ENCODE assay signal across 8 mouse cellular contexts in genomic region chr13:21934982-21935791, GRCm38 (mm10). TPM values are rescaled to one million over a fixed set of nuclear protein-coding genes. Genes with fewer than 3 reads are reported as not detected.
DNase-seq lines count a peak whose midpoint lies in the region; ATAC-seq and TF ChIP-seq lines count a peak whose summit lies in the region.

No protein-coding gene starts in this region.

- H3K27me3 ChIP-seq in kidney, embryonic 16.5 days (ENCODE audit: insufficient read depth, low read length) = no peaks in the 10 kb centered on the region
- H3K27me3 ChIP-seq in embryonic facial prominence, embryonic 14.5 days (replicated peaks; ENCODE audit: control insufficient read depth, insufficient read depth, low read length) = no peaks in the 10 kb centered on the region
- H3K27me3 ChIP-seq in hindbrain, embryonic 15.5 days = peaks cover 14% of the 10 kb centered on the region; the same call in 1 of the 2 replicates
- H3K27me3 ChIP-seq in limb, embryonic 14.5 days (ENCODE audit: control insufficient read depth, insufficient read depth, low read length) = no peaks in the 10 kb centered on the region
- H3K27me3 ChIP-seq in myocyte (ENCODE audit: control insufficient read depth, insufficient read depth, insufficient read length) = no peaks in the 10 kb centered on the region

- H3K4me2 ChIP-seq in kidney, embryonic 16.5 days (replicated peaks; ENCODE audit: low read depth, low read length) = no peak overlapping the region
- peak overlapping the region; percentile 45 for H3K4me2 ChIP-seq in embryonic facial prominence, embryonic 14.5 days (ENCODE audit: low read depth, low read length)
- H3K4me2 ChIP-seq in hindbrain, embryonic 15.5 days = peak overlapping the region; percentile 40; the same call in 1 of the 2 replicates
- H3K4me2 ChIP-seq in limb, embryonic 14.5 days (replicated peaks; ENCODE audit: low read depth, low read length, severe bottlenecking) = 0 out of 2 replicates have a peak overlapping the region, but pooled peaks have one; percentile 30
- peak overlapping the region; percentile 46 for H3K4me2 ChIP-seq in myocyte (ENCODE audit: low read depth)

- H3K79me2 ChIP-seq in myocyte (ENCODE audit: control insufficient read depth, insufficient read depth) = no peaks in the 10 kb centered on the region

- H3ac ChIP-seq in myocyte (ENCODE audit: control insufficient read depth, insufficient read length) = no peak overlapping the region

- peak; percentile 9 for DNase-seq in kidney, adult 11 months
- peak; percentile 57 for DNase-seq in adipocyte (ENCODE audit: low spot score)
- peak; percentile 60 for DNase-seq in embryonic facial prominence, embryonic 14.5 days (ENCODE audit: low spot score)
- peak; percentile 68 for DNase-seq in limb, embryonic 14.5 days (ENCODE audit: low spot score)
- peak; percentile 85 for DNase-seq in thymus, postnatal 14 days

- 14% methylated on average over 17 of the region's 17 CpGs for WGBS in kidney, embryonic 16.5 days
- 8% methylated on average over 17 of the region's 17 CpGs for WGBS in embryonic facial prominence, embryonic 14.5 days
- 14% methylated on average over 17 of the region's 17 CpGs for WGBS in hindbrain, embryonic 15.5 days
- WGBS in limb, embryonic 14.5 days = 6% methylated on average over 17 of the region's 17 CpGs

- H3K9ac ChIP-seq in kidney, embryonic 16.5 days (replicated peaks; ENCODE audit: low read length) = no peak overlapping the region
- H3K9ac ChIP-seq in embryonic facial prominence, embryonic 14.5 days (ENCODE audit: low read depth, low read length) = no peak overlapping the region
- H3K9ac ChIP-seq in hindbrain, embryonic 15.5 days = no peak overlapping the region
- no peak overlapping the region for H3K9ac ChIP-seq in limb, embryonic 14.5 days (ENCODE audit: low read depth, low read length, severe bottlenecking)

- no peak overlapping the region for H3K27ac ChIP-seq in kidney, embryonic 16.5 days (ENCODE audit: low read length)
- H3K27ac ChIP-seq in embryonic facial prominence, embryonic 14.5 days (replicated peaks; ENCODE audit: low read depth, low read length) = no peak overlapping the region
- H3K27ac ChIP-seq in hindbrain, embryonic 15.5 days (replicated peaks) = no peak overlapping the region
- no peak overlapping the region for H3K27ac ChIP-seq in limb, embryonic 14.5 days (replicated peaks; ENCODE audit: low read depth, low read length)

- no peaks in the 10 kb centered on the region for H3K36me3 ChIP-seq in kidney, embryonic 16.5 days (ENCODE audit: insufficient read depth, low read length)
- no peaks in the 10 kb centered on the region for H3K36me3 ChIP-seq in embryonic facial prominence, embryonic 14.5 days (ENCODE audit: control insufficient read depth, insufficient read depth, low read length)
- H3K36me3 ChIP-seq in hindbrain, embryonic 15.5 days = no peaks in the 10 kb centered on the region
- no peaks in the 10 kb centered on the region for H3K36me3 ChIP-seq in limb, embryonic 14.5 days (ENCODE audit: control insufficient read depth, insufficient read depth, low read length)
- H3K36me3 ChIP-seq in myocyte (ENCODE audit: control insufficient read depth, insufficient read depth) = no peaks in the 10 kb centered on the region

- ATAC-seq in kidney, embryonic 16.5 days (ENCODE audit: low FRiP score, low TSS enrichment) = no peak
- no peak for ATAC-seq in embryonic facial prominence, embryonic 14.5 days (ENCODE audit: low read depth)
- no peak for ATAC-seq in hindbrain, embryonic 15.5 days (ENCODE audit: low FRiP score, low read depth)
- peak; percentile 16; the same call in 1 of the 2 replicates for ATAC-seq in limb, embryonic 14.5 days (ENCODE audit: low FRiP score, low read depth)

- no peak for TF ChIP-seq POLR2A in limb, embryonic 14.5 days (IDR thresholded peaks at IDR 0.05; ENCODE audit: borderline replicate concordance, extremely low read depth, insufficient read depth, insufficient read length)
- no peak for TF ChIP-seq POLR2A in myocyte (IDR thresholded peaks at IDR 0.05; ENCODE audit: insufficient read length, low read depth)

- H3K4me3 ChIP-seq in kidney, embryonic 16.5 days (ENCODE audit: low read length) = no peak overlapping the region
- peak overlapping the region; percentile 30; the same call in 1 of the 2 replicates for H3K4me3 ChIP-seq in embryonic facial prominence, embryonic 14.5 days (ENCODE audit: low read depth, low read length)
- H3K4me3 ChIP-seq in hindbrain, embryonic 15.5 days = no peak overlapping the region
- no peak overlapping the region for H3K4me3 ChIP-seq in limb, embryonic 14.5 days (replicated peaks; ENCODE audit: low read length)
- peak overlapping the region; percentile 9 for H3K4me3 ChIP-seq in myocyte

- H3K4me1 ChIP-seq in kidney, embryonic 16.5 days (ENCODE audit: insufficient read depth, low read length) = peaks cover 8% of the 10 kb centered on the region; the same call in 1 of the 2 replicates
- H3K4me1 ChIP-seq in embryonic facial prominence, embryonic 14.5 days (ENCODE audit: control insufficient read depth, insufficient read depth, low read length) = peaks cover 4% of the 10 kb centered on the region; the same call in 1 of the 2 replicates
- H3K4me1 ChIP-seq in hindbrain, embryonic 15.5 days (replicated peaks) = no peaks in the 10 kb centered on the region
- no peaks in the 10 kb centered on the region for H3K4me1 ChIP-seq in limb, embryonic 14.5 days (ENCODE audit: control insufficient read depth, insufficient read depth, low read length)

- no peaks in the 10 kb centered on the region for H3K9me3 ChIP-seq in kidney, embryonic 16.5 days (ENCODE audit: low read length)
- no peaks in the 10 kb centered on the region for H3K9me3 ChIP-seq in embryonic facial prominence, embryonic 14.5 days (ENCODE audit: control insufficient read depth, low read length)
- H3K9me3 ChIP-seq in hindbrain, embryonic 15.5 days = no peaks in the 10 kb centered on the region
- no peaks in the 10 kb centered on the region for H3K9me3 ChIP-seq in limb, embryonic 14.5 days (ENCODE audit: control insufficient read depth, low read length)

TF ChIP-seq in myocyte, 11 proteins besides CTCF, POLR2A, EP300 and RAD21:
- no peak for TF ChIP-seq REST (IDR thresholded peaks at IDR 0.05; ENCODE audit: insufficient read depth, insufficient read length)
- TF ChIP-seq MAX (IDR thresholded peaks at IDR 0.05; ENCODE audit: low read depth) = no peak
- no peak for TF ChIP-seq TCF3 (IDR thresholded peaks at IDR 0.05; ENCODE audit: insufficient read length, low read depth)
- TF ChIP-seq POLR2AphosphoS2 (IDR thresholded peaks at IDR 0.05; ENCODE audit: insufficient read length, low read depth) = no peak
- no peak for TF ChIP-seq SRF (IDR thresholded peaks at IDR 0.05; ENCODE audit: control insufficient read depth, insufficient read length, low read depth)
- no peak for TF ChIP-seq MYOD1 (IDR thresholded peaks at IDR 0.05; ENCODE audit: control insufficient read depth in 1 of 3, insufficient read length in 2 of 3, low read depth in 2 of 3)
- TF ChIP-seq MYOG (IDR thresholded peaks at IDR 0.05; ENCODE audit: control insufficient read depth in 1 of 3, insufficient read depth in 1 of 3, insufficient read length in 2 of 3, low read depth in 2 of 3) = no peak
- no peak for TF ChIP-seq TCF12 (IDR thresholded peaks at IDR 0.05; ENCODE audit: insufficient read depth, poor library complexity, severe bottlenecking)
- no peak for TF ChIP-seq E2F4 (IDR thresholded peaks at IDR 0.05; ENCODE audit: insufficient read depth)
- TF ChIP-seq USF1 (IDR thresholded peaks at IDR 0.05; ENCODE audit: low read depth) = no peak
- no peak for TF ChIP-seq CEBPB (IDR thresholded peaks at IDR 0.05; ENCODE audit: insufficient read depth, poor library complexity, severe bottlenecking)
TF ChIP-seq in myocyte: peak in this region for 0.

RNA-seq across cellular contexts. Expression of gene Zfp184, which starts 9.7 kb away (rescaled TPM):
- polyA plus RNA-seq in kidney, embryonic 16.5 days (2015; fragmentation: Nextera tagmentation; extraction: Ambion mirVana) = 11.6 and 13.7 TPM in 2 replicates
- 7.6 and 8.9 TPM in 2 replicates for polyA plus RNA-seq in embryonic facial prominence, embryonic 14.5 days (2014; fragmentation: Nextera tagmentation; extraction: Ambion mirVana)
- polyA plus RNA-seq in hindbrain, embryonic 15.5 days (2015; fragmentation: Nextera tagmentation; extraction: Ambion mirVana) = 11.7 and 12.3 TPM in 2 replicates
- polyA plus RNA-seq in limb, embryonic 14.5 days (2012; rRNA removed) = 7.5 and 8.3 TPM in 2 replicates
- polyA plus RNA-seq in limb, embryonic 14.5 days (2014; fragmentation: Nextera tagmentation; extraction: Ambion mirVana) = 12.7 and 17.2 TPM in 2 replicates
- 0.89 TPM for polyA plus RNA-seq in myocyte (2012; fragmentation: generic; extraction: Trizol)

RNA-seq across cellular contexts. Expression of gene Pom121l2, which starts 45.8 kb away (rescaled TPM):
- 0.15 and 0.26 TPM in 2 replicates for polyA plus RNA-seq in kidney, embryonic 16.5 days (2015; fragmentation: Nextera tagmentation; extraction: Ambion mirVana)
- 0.11 and 0.13 TPM in 2 replicates for polyA plus RNA-seq in embryonic facial prominence, embryonic 14.5 days (2014; fragmentation: Nextera tagmentation; extraction: Ambion mirVana)
- 0.08 TPM in 1 of 2 replicates, not detected in the other for polyA plus RNA-seq in hindbrain, embryonic 15.5 days (2015; fragmentation: Nextera tagmentation; extraction: Ambion mirVana)
- 0.09 and 0.17 TPM in 2 replicates for polyA plus RNA-seq in limb, embryonic 14.5 days (2012; rRNA removed)
- 0.11 and 0.18 TPM in 2 replicates for polyA plus RNA-seq in limb, embryonic 14.5 days (2014; fragmentation: Nextera tagmentation; extraction: Ambion mirVana)
- not detected for polyA plus RNA-seq in myocyte (2012; fragmentation: generic; extraction: Trizol)

Comparison
In these comparisons a context has a peak if more than half of its experiments do, and no peak if none do; other contexts are left out.
1. DNase-seq: peak in every context shown above with its lines; median percentile 85 in thymus, postnatal 14 days; 68 in limb, embryonic 14.5 days; 60 in embryonic facial prominence, embryonic 14.5 days; 57 in adipocyte; 9 in kidney, adult 11 months.
2. H3K4me3 ChIP-seq: peak in embryonic facial prominence, embryonic 14.5 days (single experiment) and myocyte (single experiment); none in kidney, embryonic 16.5 days (single experiment), hindbrain, embryonic 15.5 days (single experiment) and limb, embryonic 14.5 days (single experiment).